Mouse (Mus musculus): ENCODE measurements at regions not wholly inside any gene's neighbourhood (a gene's known extent, or its start where the extent isn't known, plus 50 kb on each side); places are given as distances from the start of the nearest gene placed in this dataset.
A peak's percentile ranks its signal among the peaks of the same experiment; 100 is the strongest.

DNA sequence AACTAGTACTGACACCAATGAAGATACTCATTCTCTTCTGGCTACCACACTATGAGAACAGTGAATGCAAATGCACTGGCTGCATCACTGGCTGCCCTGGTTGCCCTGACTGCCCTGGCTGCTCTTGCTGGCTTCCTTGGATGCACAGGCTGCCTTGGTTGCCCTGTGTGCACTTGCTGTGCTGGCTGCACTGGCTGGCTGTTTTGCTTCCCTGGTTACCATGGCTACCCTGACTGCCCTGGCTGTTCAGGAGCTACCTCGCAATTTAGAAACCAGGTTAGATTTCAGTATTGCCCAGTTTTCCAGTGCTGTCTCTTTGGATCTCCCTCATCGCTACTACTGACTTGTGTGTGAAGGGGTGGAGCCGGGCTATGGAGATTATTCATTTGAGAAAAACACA, 175.7 kb downstream of the Fat4 start:
- no peak for DNase-seq
- intact Hi-C loops (cut with DNase I), result no loop called here

DNA sequence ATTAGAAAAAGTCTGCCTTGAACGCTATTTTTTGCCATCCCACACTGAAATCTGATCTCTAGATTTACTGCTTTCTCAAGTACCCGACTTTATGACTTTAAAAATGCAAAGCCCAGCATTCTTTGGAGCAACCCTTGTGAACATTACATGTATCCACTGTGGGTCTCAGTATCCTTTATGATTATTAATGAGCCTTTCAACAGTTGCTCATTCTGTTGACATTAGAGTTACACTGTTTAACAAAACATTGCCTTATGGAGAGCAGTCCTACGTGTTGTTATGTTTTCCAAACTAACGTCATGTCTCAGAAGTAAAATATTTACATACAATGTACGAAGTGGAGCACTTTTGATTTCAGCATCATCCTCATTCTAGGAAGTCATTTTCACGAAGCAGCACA, 178.7 kb downstream of the Fat4 start:
- intact Hi-C loops (cut with DNase I), result no loop called here
- DNase-seq, result no peak

DNA sequence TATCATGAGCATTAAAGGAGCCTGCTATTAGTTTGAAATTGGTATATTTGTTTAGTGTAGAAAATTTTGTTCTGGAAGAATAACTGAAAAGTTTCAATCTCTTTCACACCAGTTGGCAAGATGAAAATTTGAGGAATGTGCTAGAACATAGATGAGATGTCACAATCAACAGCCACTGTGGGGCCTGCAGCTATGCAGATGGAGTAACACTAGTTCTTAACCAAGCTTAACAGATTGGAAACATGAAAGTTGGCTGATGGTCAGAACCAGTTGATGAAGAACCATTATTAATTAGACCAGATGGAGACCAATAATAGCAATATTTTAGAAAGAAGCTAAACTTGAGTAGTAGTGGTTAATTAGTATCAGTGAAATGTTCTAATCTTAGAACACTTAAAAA, 182.3 kb downstream of the Fat4 start:
- intact Hi-C loops (cut with DNase I), result no loop called here
- no peak for DNase-seq

DNA sequence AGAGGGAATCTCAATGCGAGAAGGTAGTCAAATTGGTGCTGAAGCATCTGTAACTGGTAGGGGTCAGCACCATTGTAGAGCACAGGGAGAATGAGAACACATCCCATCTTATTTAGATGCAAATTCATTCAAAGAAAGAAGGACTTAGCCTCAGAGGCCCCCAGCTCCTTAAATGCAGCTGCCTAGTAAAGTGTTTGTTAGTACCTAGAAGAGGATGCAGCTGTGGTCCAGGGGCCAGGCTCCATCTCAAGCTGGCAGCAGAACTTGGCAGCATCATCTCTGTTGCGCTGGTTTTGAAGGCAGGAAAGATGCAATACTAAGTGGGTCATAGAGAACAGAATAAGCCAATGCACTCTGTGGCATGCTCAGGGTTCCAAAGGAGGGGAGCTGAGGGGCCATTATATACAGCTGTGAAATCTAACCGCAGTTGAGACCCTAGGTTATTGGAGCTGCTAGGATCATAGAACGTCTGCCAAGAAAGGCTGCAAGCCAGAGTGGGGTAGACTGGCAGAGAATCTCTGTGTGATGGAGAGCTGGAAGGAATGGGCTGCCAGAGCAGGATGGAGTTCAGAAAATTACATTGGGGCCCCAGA, 196.0 kb downstream of the Fat4 start:
- intact Hi-C loops (cut with DNase I), result no loop called here

DNA sequence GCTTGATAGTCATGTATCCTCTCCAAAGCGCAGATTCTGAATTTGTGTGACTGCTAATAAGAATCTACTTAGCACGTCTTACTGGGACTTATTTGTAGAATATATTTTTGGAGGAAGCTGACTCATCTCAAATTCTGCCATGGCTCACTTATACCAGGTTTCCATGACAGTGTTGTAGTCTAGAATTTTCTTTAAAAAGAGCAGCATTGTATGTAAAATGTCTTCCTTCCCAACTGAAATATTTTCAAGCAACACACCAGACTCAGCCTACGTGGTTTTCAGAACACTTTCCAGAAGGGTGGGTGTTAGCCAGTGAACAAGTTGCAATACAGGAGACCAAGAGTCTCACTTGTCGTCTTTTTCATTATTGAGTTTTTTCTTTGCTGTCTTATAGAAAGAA, 202.2 kb downstream of the Fat4 start:
- intact Hi-C loops (cut with DNase I), result no loop called here
- DNase-seq, result no peak

More for the DNA sequence above, 196.0 kb downstream of the Fat4 start:
- DNase-seq, result no peak

DNA sequence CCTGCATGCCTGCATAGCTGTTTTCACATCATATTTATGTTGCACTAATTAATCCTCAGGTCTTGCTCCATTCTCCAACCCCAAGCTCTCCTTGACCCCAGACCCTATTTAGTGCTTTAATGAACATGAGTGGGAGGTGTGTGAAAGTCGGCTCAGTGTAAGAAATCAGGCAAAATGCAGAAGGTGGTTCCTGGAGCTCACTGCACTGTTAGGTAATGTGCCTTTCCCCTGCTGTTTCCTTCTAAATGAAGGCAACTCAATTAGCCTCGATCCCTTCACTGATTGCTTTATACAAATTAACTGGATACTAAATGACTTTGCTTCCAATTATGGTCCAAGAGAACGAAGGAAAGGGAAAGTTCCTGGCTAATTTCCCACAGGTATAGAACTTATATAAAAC, 215.6 kb downstream of the Fat4 start:
- intact Hi-C loops (cut with DNase I), result no loop called here
- DNase-seq, result no peak

DNA sequence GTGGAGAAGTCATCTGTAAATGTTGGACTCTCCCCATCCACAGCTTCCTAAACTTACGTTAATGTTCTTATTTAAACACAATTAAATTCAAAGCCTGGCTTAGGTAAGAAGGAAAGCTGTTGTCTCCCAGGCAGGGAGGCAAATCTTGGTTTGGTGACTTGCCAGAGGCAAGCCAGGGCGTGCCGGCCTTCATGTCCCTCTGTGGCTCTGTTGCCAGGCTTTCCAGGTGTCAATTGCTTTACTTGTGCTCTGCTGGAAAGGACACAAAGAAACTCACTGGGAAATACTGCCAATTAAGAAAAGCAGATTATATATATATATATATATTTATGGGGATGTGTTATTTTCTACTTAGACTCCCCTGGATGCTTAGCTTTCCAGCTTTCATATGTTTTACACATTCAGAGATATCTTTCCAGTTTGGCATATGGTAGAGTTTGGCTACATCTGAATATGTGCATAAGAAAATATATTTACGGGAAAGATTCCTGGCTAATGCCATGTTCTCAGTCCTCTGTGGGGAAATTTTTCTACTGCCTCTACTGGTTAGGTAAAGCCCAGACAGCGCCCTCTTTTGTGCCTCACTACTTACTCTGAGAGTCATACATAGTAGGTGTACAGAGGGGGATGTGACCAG, 223.1 kb downstream of the Fat4 start:
- no peak for DNase-seq
- intact Hi-C loops (cut with DNase I), result no loop called here

DNA sequence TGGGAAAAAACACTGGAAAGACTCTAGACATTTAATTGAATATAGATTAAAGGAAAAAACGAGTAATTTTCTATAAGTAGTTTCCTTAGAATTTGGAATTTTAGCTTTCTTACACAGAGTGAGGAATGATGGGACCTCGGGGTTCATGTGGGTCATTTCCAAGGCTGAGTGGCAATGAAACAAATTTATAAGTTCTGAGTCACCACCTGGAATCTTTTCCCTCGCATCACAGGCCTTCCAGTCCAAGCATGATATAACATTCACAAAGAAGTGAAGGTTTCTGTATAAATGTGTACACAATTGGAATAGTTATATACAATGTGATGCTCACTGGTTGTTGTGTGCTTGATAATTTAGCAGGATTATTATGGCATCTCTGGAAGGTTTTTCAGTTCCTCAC, 227.3 kb downstream of the Fat4 start:
- intact Hi-C loops (cut with DNase I), result no loop called here
- DNase-seq, result no peak

DNA sequence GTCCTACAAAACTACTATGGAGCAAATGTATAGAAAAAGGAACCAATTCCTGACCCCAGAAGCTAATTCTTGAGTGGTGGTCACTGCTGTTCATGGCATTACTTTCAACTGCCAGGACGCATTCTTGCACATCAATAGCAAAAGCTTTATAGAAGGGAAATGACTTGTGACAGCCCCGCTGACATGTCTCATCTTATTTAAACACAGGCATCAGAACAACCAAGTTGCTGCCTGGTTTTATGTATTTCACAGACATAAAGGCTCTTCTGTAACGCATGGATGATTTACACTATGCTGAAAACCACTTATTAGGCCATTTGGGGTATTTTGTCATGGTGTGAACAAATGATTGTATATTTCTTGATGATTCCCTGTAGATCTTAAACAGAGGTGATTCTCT, 228.1 kb downstream of the Fat4 start:
- intact Hi-C loops (cut with DNase I), result no loop called here
- DNase-seq, result no peak

DNA sequence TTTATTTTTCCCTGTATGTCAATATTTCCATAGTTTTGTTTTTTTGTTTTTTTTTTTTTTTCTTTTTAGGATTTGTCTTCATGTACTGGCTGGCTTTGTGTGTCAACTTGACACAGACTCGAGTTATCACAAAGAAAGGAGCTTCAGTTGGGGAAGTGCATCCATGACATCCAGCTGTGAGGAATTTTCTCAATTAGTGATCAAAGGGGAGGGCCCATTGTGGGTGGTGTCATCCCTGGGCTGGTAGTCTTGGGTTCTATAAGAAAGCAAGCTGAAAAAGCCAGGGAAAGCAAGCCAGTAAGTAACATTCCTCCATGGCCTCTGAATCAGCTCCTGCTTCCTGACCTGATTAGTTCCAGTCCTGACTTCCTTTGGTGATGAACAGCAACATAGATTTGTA, 228.7 kb downstream of the Fat4 start:
- DNase-seq, result no peak
- intact Hi-C loops (cut with DNase I), result no loop called here

DNA sequence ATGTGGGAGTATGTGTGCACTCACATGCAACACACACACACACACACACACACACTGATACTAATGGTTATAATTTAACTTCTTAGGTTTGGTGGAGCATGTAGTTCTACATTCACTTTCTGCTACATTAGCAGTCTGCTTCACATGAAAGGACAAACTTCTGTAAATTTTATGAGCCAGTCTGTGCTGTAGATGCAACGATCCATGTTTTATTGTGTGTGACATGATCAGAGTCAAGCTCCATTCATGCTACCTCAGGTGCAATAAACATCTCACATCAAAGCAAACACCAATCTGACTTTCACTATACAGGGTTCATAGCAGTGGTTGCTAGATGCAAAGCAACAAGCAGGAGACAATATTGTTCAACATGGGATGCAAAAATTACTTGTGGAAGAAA, 235.5 kb downstream of the Fat4 start:
- no peak for DNase-seq

DNA sequence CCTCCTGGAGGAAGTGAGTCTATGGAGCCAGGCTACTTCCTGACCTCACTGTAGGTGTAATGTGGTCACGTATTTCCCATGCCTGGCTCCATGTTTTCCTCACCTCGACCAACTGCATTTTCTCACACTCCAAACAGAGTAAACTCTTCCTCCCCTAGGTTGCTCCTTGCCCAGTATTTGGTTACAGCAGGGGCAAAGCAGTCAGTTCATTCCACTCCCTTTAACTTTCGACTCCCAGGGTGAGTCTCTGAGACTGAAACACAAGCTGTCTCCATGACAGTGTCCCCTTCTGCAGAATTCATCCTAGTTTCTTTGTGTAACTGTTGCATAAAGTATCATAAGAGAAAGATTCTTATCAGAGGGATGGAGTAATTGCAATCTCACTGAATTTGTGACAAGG, 243.8 kb downstream of the Fat4 start:
- intact Hi-C loops (cut with DNase I), result no loop called here
- no peak for DNase-seq

More for the DNA sequence above, 235.5 kb downstream of the Fat4 start:
- intact Hi-C loops (cut with DNase I), result no loop called here

DNA sequence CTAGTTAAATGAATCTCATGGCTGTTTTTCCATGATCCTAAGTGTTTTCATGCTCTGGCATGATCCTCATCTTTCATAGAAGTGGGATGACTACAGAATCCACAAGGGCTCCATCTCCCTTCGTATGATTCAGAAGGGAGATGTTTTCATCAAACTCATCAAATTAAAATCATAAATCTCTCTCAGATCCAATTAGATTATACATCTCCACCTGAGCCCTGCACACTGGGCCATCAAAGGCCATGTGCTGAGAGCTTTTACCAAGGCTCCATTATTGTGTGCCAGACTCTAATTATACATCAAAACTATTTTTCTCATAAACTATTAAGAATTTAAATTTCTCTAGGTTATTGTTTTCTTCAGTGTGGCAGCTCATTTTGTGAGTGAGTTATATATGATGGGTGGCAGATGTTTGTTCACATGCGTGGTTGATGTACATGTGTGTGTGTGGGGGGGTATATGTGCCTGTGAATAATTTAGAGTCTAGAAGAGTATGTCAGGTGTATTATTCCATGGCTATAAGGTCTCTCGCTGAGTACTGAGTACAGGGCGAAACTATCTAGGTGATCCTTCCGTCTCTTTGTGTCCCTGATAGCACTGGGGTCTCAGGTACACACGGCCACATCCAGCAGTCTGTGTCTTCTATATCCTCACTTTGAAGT, 278.4 kb downstream of the Fat4 start:
- intact Hi-C loops (cut with DNase I), result no loop called here
- DNase-seq, result no peak

DNA sequence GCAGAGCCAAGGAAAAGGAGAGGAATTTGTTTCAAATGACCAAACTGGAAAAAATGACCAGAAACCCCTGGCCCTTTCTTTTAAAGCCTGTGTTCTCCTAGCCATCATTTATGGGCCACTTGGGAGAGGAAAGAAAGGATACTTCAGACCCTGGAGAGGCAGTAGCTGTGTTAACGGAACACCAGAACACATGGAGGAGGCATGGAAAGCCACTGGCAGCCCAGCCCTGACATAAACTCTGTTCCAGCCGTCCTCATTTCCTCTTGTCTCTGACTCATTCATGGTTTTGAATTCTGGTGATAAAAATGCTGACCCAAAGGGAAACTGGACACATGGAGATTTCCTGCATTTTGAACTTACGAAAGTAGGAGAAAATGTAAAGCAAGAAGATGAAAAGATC, 295.9 kb downstream of the Fat4 start:
- intact Hi-C loops (cut with DNase I), result no loop called here
- peak in 1 of 2 experiments; percentile 3 for DNase-seq

DNA sequence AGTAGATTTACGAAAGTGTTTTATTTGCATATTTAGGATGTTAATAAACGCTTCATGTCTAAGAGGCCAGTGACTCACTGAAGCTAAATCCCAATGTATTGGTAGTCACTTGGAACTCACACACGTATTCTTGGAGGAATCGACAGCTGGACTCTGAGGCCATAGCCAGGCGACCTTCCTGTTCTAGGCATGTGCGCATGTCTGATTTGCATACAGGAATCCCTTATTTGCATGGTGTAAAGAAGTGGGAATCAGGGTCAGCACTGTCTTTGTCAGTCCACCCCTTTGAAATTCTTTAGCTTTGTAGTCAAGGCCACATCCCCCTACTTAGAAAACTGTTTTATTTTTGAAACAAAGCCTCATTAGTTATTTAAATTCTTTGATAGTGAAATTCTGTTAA, 308.4 kb downstream of the Fat4 start:
- intact Hi-C loops (cut with DNase I), result no loop called here

DNA sequence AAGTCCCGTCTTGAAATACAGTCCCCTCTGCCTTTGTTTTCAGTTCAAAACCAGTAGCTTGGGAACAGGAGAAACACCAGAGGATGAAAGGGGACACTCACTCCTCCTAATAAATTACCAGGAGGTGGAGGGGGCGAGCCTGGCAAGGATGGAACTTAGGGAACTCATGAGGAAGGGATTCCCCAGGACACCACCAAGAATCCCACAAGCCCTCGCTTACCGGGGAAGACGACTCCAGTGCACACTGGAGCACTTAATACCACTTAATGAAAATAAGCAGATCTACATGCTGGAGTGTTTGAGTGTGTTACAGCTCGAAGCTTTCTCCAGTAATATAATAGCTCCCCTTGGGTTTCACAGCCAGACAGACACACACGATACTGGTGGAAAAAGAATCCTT, 315.9 kb downstream of the Fat4 start:
- intact Hi-C loops (cut with DNase I), result no loop called here
- no peak for DNase-seq

More for the DNA sequence above, 308.4 kb downstream of the Fat4 start:
- DNase-seq, result no peak

DNA sequence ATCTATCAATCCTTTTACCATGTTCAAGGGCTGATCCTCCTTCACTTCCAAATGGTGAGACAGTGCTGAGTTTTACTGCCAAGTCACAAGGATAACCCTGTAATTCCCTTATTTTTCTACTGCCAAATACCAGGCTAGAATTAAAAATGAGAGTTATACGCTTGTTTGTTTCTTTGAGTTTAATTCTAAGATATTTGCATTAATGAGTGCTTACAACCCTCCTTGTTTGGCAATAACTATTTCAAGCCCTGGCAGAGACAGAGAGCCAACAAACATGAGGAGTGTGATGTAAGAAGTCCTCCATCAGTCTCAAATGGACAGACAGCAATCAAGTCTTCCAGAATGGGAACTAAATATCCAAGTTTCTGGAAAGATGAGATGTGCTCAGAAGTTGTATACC, 321.9 kb downstream of the Fat4 start:
- no peak for DNase-seq
- intact Hi-C loops (cut with DNase I), result no loop called here

DNA sequence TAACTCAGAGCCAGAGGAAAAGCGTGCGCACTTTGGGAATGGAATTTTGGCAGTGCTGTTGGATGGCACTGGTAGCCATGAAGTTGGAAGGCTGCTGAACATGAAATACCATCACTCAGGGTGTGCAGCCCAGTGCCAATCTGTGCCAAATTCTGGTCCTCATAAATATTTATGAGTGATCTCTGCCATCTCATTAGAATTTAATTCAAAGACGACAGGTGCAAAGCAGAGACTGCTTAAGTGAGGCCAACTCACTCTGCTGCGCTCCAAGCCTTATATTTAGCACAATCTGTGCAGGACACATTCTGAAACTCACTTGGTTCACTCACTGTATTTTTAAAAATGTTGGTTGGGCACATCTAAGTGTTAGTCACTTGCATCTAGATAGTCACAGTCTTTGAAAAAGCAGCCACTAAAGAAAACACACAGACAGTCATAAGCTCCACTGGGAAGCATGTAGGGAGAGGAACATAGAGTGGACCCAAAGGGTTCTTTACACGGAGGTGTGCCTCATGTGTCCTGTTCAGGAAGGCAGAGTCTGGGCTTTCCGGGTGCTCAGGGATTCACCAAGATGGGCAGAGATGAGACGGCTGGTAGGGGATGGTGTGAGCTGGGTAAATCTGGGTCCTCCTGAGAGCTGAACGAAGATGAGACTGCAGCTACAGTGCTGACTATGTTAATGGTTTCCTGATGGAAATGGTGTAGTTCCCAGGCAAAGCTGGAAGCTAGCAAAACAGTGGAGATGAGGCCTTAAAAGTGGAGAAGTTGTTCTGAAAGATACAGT, 322.8 kb downstream of the Fat4 start:
- intact Hi-C loops (cut with DNase I), result no loop called here
- DNase-seq, result no peak

DNA sequence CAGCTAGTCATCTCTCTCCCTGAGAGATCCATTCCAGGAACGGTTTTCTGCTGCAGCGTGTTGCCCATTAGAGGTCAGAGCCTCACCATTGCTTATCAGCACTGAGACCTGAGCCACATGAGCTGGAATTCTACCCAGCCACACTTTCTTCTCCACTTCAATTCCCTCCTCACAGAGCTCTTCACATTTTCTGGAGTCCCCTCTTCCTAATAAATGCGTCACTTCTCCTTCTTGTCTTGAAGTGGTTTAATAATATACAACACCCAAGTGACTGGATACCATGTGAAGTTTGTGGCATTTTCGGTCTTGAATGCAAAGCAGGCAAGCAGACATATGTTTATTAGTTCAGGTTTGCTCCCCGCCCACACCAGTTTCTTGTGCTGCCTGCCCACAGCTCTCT, 324.9 kb downstream of the Fat4 start:
- no peak for DNase-seq
- intact Hi-C loops (cut with DNase I), result no loop called here

DNA sequence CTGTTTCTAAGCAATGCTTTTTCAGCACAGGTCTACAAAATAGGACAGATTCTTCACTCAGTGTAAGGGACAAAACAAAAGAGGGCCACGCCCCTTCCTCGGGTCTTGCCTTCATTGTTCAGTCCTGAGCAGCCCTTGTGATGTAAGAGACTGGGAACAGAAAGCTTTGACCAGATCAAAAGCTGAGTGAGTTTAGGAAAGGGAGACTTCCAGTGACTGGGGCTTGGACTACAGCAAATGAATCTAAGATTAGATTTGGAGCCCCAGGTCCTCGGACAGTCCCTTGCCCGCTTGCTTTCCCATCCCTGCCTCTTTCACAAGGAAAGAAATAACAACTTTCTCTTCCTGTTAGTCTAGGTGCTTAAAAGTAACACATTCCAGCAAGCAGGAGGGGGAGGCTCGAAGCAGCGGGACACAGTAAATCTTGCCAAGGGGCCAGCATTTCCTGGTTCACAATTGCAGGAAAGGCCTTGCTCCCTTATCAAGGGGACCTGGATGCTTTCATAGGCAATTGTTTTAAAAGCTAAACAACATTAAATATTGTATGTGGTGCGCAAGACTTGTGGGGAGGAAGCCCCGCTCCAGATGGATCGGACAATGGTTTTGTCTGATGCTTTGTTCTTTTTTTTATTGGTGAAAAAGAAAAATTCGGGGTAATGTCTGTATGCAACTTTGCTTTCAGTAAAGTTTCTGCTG, 333.4 kb downstream of the Fat4 start:
- intact Hi-C loops (cut with DNase I), result loop anchor here (2.0 to 10.0 kb wide), 6 partner anchors 233 to 843 kb away; partner anchors contain the start of gene Fat4
- peak; percentile 45 to 57 for DNase-seq

DNA sequence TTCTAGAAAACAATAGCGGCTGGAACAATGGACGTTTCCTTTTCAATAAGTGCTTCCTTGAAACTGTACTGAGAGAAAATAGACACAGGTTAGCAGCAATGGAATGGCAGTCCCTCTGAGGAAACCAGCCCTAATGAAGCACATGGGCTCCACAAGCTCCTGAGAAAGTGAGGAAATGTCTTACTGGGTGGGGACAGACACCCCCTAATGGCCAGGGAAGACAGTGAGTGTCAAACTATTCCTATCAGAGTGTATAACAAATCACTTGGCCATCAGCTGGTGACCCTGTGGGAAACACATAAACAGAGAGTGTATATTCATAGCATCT, 333.9 kb downstream of the Fat4 start:
- peak; percentile 18 to 22 for DNase-seq
- intact Hi-C loops (cut with DNase I), result loop anchor here (2.0 to 10.0 kb wide), 6 partner anchors 233 to 843 kb away; partner anchors contain the start of gene Fat4
